Mouse (Mus musculus): Measurements from ENCODE around the gene Ppm1m.
A peak's percentile ranks its signal among the peaks of the same experiment; 100 is the strongest.

Gene Ppm1m

GRCm38 (mm10) chr9:106199535-106200272 lies at the start of gene Ppm1m:
Gene Ppm1m (minus strand): TSS chr9:106199746.
- DNase-seq, result no peak

GRCm38 (mm10) chr9:106242813-106243488 lies 43.4 kb upstream of the Ppm1m start:
- peak; percentile 40 to 76 for DNase-seq

- peak; percentile 77 to 85 for DNase-seq
These were observed 42.1 kb upstream of the Ppm1m start for GRCm38 (mm10) chr9:106241541-106242164.

- no peak for DNase-seq
These were observed 38.3 kb upstream of the Ppm1m start for GRCm38 (mm10) chr9:106237878-106238277.

- no peak for DNase-seq
These were observed 37.9 kb upstream of the Ppm1m start for GRCm38 (mm10) chr9:106237401-106237800.

GRCm38 (mm10) chr9:106236818-106237211 lies 37.3 kb upstream of the Ppm1m start:
- peak; percentile 34 to 81 for DNase-seq

- DNase-seq, result peak; percentile 70 to 89
These were observed 36.7 kb upstream of the Ppm1m start for GRCm38 (mm10) chr9:106236156-106236817.

GRCm38 (mm10) chr9:106235194-106235830 lies 35.8 kb upstream of the Ppm1m start:
- DNase-seq, result peak; percentile 47 to 91

- DNase-seq, result no peak
These were observed 34.4 kb upstream of the Ppm1m start for GRCm38 (mm10) chr9:106233953-106234352.

- no peak for DNase-seq
These were observed 33.4 kb upstream of the Ppm1m start for GRCm38 (mm10) chr9:106232956-106233355.

GRCm38 (mm10) chr9:106231816-106232215 lies 32.3 kb upstream of the Ppm1m start:
- DNase-seq, result no peak

GRCm38 (mm10) chr9:106231220-106231619 lies 31.7 kb upstream of the Ppm1m start:
- DNase-seq, result no peak

GRCm38 (mm10) chr9:106230734-106231106 lies 31.2 kb upstream of the Ppm1m start:
- no peak for DNase-seq

- no peak for DNase-seq
These were observed 30.6 kb upstream of the Ppm1m start for GRCm38 (mm10) chr9:106230051-106230733.

GRCm38 (mm10) chr9:106227790-106228429 lies 28.4 kb upstream of the Ppm1m start:
- no peak for DNase-seq

- peak; percentile 28 to 65 for DNase-seq
These were observed 26.7 kb upstream of the Ppm1m start for GRCm38 (mm10) chr9:106226151-106226682.

- no peak for DNase-seq
These were observed 26.1 kb upstream of the Ppm1m start for GRCm38 (mm10) chr9:106225469-106226150.

- DNase-seq, result no peak
These were observed 23.4 kb upstream of the Ppm1m start for GRCm38 (mm10) chr9:106222994-106223393.

- DNase-seq, result no peak
These were observed 22.8 kb upstream of the Ppm1m start, which contains the start of gene Tlr9 for GRCm38 (mm10) chr9:106222261-106222851. Gene Tlr9 (plus strand): TSS chr9:106222598.

GRCm38 (mm10) chr9:106220894-106221523 lies 21.5 kb upstream of the Ppm1m start:
- DNase-seq, result no peak

Data from kidney, postnatal 25 days (tissue).